Mouse (Mus musculus) layer of hippocampus, adult 8-10 months (tissue): ENCODE measurements around the gene Atp2c2. TPM values are rescaled to one million over a fixed set of nuclear protein-coding genes. Genes with fewer than 3 reads are reported as not detected.

Experiments
- DNase-seq, 2 experiments: peaks; one replicate each; pipeline ENCODE4 v3.0.0; 2022; ENCODE audit warnings: low spot score in 2 of 2
- total RNA-seq, 4 experiments: library from RNA; stranded (reverse); gene quantifications; 2 replicates each; pipeline ENCODE4 v1.2.4; 2022

Atp2c2 gene
- total RNA-seq, 4 experiments from 2014 or later, result 1.9 to 2.4 (median 2.2) TPM

DNA sequence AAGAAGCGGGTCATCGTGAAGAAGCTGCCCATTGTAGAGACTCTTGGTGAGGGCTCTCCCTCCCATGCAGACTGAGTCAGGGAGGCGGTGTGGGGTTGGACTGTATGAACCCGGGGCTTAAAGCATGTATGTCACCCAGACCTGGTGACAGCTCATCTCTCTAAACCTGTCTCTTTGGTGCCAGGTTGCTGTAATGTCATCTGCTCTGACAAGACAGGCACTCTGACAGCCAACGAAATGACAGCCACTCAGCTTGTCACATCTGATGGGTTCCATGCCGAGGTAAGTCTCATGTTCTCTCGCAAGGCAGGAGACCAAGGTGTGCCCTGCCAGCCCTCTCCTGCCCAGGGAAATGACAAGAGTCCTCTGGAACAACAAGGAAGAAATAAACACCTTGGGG lies 42.6 kb downstream of the Atp2c2 start:
- DNase-seq, result no peak

DNA sequence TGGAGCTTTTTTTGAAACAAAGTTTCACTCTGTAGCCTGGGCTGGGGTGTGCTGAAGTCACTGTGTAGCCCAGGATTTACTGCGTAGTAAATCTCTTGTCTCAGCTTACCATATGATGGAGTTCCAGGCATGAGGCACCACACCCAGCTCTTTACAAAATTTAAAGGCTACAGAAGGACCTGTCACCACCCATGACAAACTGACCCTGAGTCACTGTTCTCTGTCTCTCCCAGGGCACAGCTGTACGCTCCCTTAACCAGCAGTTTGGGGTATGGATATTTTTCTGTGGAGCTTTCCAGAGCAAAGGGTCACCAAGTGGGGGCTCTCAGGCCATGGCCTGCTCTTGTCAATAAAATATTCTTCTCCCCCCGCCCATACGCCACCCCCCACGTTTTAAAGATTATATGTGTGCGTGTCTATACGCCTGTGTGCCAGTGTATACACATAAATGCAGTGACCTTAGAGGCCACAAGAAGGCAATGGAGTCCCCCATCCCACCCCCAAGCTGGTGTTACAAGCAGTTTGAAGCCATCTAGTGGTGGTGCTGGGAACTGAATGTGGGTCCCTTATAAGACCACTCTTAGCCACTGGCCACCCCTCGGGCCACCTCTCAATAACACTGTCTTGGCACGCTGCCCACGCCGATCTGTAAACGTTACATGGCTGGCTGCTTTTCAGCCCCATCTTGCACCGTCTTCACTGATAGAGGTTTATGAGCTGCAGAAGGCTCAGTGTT lies 43.6 kb downstream of the Atp2c2 start:
- peak in 1 of 2 experiments; percentile 20 for DNase-seq

DNA sequence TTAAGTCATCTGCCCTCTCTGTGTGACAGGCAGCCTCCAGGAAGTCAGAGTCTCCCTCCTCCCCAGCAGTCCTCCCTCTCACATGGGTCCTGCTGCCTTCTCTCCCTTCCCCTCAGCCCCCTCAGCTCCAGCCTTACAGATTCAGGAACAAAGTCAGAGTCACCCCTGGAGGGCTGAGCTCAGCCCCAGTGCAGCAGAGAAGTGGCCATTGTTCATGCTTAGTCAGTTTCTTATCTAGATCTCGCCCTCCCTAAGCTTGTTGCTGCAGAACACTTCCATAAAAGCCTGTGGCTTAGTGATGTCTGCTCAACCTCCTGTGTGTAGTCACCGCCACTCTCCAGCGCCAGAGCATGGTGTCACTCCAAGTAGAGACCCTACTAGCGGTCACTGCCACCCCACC lies 44.8 kb downstream of the Atp2c2 start:
- DNase-seq, result no peak

DNA sequence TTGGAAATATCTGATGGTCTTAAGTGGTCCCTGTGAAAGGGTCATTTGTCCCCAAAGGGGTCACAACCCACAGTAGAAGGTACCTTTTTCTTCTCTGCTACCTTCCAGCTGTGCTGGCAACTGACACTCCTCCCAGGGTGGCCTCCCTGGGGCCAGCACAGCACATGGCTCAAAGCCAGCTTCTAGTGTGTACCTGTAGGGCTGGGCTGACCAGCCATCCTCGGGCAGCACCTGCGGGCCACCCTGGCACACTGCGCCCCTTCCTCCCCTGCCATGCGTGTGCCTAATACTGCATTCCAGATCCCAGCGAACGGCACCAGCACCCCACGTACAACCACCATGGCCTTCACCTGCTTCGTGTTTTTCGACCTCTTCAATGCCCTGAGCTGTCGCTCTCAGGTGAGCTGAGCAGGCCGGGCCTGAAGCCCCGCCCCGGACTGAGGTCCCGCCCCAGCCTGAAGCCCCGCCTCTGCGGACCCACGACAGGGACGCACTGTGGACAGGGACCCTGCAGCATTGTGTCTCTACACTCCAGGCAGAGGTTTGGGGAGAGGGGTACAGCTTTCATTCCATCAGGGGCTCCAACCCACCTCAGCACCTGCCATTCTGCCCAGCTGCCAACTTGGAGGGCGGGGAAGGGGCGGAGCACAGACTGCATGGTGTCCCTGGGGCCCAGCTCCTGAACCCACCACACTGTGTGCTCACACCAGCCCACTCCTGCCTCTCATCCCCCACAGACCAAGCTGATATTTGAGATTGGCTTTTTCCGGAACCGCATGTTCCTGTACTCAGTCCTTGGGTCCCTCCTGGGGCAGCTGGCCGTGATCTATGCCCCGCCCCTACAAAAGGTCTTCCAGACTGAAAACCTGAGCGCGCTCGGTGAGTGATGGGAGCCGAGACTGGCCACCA lies 55.7 kb downstream of the Atp2c2 start:
- no peak for DNase-seq

DNA sequence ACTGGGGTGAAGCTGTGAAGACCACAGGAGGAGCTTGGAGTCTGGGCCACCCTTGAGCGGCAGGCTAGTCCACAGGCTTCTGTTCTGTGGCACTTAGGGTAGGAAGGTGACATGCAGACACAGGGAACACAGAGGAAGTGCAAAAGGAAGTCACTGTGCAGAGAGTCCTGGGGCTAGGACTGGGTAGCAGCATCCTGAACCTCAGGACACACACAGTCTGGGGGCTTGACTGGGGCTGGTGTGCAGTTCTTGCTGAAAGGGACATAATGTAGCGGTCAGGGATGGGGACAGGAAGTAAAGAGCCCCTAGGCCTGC lies 56.3 kb downstream of the Atp2c2 start:
- no peak for DNase-seq

DNA sequence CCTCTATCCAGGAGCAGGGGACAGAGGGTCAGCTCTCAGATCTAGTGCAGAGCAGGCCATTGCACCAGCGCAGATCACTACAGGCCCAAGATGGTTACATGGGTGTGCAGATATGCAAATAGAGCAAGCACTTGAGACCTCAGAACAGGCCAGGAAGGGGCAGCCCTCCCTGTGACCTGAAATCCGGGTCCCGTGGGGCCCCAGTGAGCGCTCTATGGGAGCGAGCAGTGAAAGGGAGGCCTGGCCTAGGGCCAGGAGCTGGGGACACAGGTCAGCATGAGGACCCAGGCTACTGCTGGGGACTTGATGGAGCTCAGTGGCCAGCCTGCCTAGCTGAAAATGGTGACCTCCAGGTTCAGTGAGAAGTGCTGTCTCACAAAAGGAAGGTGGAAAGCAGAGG lies 56.7 kb downstream of the Atp2c2 start:
- DNase-seq, result no peak

DNA sequence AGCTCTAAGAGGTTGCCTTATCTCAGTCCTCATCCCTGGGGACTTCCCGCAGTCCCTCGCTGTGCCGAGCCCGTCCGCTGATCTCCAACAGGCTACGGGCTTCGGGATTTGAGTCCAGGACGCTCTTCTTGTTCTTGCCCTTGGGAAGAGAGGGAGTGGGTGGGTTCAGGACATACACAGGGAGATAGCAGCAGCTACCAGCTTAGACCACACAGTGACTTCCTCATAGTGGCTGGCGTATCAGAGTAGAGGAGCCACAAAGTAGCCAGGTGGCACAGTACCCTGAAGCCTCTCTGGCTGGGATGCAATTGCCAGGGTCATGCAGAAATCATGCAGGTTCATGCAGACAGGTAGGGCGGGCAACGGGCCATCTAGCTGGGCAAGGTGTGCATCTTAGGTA lies 61.9 kb downstream of the Atp2c2 start:
- DNase-seq, result no peak

DNA sequence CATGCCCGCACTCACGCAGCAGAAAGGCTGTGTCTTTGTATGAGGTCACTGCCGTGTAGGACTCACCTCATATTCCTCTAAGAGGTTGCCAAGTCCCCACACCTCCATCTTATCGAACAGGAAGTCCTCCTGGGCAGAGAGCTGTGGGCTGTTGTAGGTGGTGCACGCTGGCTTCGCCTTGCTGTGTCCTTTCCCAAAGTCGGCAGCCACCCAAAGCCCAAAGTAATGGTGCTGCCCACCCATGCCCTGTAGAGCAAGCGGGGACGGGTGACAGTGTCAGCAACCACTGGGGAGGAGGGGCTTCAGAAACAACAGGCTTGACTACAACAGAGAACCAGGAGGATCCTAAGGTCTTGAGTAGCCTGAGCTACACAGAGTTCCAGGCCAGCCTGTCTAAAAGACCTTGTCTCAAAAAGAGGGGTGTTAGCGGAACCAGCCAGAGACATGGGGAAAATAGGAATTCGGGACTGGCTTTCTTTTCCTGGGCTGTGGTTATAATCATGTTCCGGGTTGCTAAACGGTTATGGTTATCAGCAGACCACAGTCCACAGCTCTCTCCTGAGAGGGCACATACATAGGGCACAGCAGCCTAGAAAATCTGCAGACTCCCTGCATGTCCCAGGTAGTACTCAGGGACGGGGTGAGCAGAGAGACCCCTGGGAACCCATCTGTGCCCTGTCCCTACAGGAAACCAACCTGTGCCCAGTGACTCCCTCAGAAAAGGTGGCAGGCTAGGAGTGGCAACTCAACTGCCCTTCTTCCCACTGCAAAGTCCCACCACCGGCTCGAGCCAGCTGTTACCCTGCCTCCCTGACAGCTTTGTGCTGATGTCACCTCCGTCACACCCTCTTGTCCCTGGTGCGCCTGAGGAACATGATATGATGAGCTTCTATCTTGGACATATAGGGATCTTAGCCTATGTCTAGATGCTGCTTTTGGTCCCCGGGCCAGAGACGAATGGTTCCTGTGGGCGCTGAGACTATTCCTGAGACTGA lies 62.7 kb downstream of the Atp2c2 start:
- DNase-seq, result no peak

DNA sequence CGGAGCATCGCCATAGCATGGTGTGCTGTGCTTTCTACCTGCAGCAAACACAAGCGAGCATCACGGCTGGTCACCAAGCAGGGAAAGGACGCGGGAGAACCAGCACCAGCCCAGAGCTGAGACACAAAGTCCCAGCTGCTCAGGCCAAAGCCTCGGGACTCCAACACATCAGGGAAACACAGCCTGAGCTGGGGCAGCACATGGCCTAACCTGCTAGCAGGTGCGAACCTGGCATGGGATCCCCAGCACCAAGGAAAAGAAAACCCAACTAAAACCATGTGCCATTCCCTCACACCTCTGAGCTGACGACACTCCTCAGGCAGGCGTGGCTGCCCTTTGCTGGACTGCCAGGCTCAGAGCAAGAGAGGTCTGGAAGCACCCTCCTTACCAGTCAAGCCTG lies 65.5 kb downstream of the Atp2c2 start:
- no peak for DNase-seq

DNA sequence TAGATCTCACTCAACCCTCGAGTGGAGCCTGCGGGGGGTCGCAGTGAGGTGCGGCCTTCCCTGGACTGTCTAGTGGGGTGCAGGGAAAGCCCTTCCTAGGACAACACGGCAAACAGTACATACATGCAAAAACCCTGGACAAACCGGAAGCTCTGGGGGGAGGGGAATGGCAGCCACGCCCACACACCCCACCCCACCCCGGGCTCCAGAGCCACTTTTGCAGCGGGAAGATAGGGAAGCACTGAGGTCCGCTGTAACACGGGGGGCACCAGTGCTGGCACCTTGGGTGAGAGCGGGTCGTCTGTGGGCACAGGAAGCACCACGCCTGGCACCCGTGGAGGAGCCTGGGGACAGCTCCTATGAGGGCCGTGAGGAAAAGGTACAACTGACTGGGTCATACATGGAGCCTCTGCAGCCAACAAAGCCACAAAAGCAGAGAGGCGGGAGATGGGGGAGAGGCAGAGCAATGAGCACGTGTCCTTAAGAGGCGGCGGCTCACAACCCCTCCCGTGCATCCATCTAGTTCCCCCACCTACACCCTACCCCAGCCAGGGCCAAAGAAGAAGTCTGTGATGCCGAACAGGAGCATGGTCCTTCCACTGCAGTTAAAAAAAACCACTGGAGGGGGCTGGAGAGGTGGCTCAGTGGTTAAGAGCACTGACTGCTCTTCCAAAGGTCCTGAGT lies 66.1 kb downstream of the Atp2c2 start:
- DNase-seq, result no peak

DNA sequence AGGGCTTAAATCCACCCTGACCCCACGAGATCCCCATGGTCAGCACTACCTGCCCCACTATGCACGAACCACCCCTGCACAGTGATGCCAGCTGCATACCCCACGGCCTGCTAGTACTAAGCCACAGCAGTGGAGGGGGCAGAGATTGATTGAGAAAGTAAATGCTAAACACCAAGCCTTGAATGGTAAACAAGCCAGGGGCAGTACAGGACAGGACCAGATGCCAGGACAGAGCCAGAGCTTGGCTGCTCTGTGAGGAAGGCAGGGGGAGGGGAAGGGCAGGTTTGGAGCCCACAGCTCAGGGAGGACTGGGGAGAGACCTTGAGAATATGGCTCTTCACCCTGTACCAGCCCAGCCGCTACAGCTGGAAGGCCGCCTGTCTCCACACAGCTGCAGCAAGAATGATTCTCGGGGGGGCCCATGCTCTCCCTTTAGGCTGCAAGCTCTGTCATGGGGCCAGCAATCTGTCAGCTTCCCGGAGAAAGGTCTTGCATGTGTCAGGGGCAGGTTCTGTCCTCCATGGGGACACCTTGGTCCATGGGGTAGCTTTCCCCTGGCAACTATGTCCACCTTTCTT lies 76.9 kb downstream of the Atp2c2 start:
- DNase-seq, result no peak

DNA sequence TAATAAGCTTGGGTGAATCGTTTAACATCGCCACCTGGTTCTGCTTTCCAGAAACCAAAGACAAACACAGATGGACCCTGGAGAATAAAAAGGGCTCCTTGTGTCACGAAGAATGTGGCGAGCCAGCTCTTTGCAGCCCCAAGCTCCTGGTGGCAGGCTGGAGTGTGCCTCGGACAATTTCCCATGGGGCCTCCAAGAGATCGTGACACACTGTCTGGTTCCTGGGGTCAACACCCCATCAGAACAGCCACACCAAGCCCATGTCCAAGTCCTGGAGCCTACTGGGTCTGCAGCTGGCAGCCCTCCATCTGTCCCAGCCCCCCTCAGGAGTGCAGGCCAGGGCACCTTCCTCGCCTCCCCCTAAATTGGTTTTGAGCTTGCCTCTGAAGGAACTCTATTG lies 78.0 kb downstream of the Atp2c2 start:
- peak in 1 of 2 experiments; percentile 32 for DNase-seq

DNA sequence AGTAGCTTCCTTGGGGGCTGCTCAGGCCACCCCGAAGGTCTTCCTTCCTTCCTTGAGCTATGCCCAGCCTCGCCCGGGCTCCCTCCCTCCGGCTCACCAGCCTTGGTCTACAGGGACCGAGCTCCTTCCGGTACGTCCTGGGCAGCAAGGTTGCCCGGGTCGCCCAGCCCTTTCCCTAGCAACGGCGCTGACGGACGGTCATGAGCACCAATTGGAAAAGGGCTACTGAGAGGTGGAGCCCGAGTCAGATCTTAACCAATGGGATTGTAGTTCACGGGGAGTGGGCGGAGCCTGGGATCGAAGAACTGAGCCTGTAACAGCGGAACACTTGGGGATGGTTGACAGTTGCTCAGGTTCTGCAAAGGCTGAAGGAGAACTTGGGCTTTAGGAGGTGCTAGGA lies 78.5 kb downstream of the Atp2c2 start, which contains the start of gene Tldc1:
Tldc1 (minus strand) TSS at position 154 of the 400 bp plus-strand sequence.
- DNase-seq, result peak; percentile 98 to 99

DNA sequence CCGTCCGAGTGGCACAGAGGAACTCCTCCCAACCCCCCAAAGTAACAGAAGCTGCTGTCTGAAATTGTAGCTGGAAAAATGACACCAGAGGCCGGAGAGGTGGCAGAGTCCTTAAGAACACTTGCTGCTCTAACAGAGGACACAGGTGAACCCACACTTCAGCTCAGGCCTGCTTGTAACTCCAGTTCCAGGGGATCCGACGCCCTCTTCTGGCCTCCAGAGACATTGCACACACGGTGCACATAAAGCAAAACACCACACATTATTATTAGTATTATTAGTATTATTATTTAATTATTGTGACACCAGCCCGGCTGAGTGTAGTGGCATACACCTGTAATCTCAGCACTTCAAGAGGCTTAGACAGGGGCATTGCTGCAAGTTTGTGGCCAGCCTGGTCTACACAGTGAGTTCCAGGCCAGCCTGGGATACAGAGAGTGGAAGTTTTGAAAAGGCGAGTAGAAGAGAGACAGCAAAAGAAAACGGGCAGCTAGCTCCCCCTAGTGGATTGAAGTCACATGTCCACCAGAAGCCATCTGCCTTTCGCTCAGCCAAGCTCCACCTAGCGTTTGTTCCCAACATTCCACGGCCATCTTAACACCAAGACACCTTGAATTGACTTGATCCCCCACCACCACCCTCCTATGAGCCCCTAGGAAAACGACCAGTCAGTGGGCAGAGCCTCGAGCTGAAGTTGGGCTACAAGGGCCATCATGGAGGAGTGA lies 79.4 kb downstream of the Atp2c2 start:
- peak; percentile 72 to 89 for DNase-seq

DNA sequence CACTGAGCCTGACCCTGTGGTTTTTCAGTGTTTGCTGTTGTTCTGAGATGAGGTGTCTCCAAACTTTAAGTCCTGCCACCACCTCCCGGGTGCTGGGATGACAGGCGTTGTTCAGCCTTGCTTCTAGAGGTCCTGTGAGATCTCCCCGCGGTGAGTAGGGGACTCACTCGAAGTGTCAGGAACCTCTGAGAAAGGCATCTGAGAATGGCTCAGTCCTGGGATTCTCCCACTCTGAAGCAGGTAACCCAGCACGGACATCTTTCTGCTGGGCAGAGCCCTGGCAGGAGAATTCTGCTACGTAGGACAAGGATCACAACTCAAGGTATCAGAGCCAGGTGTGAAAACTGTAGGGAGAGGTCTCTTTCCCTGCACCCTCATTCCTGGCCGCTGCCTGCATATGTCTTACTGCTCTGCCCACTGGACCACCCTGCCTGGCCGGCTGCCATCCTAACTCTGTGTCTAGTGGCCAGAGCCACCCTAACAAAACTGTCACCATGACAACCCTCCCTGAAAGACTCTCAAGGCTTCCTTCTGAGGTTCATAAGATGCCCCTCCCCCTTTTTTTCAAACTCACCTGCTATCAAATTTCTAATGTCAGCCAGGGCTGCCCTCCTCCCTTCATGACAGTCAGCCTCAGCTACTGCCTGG lies 80.7 kb downstream of the Atp2c2 start:
- DNase-seq, result no peak

DNA sequence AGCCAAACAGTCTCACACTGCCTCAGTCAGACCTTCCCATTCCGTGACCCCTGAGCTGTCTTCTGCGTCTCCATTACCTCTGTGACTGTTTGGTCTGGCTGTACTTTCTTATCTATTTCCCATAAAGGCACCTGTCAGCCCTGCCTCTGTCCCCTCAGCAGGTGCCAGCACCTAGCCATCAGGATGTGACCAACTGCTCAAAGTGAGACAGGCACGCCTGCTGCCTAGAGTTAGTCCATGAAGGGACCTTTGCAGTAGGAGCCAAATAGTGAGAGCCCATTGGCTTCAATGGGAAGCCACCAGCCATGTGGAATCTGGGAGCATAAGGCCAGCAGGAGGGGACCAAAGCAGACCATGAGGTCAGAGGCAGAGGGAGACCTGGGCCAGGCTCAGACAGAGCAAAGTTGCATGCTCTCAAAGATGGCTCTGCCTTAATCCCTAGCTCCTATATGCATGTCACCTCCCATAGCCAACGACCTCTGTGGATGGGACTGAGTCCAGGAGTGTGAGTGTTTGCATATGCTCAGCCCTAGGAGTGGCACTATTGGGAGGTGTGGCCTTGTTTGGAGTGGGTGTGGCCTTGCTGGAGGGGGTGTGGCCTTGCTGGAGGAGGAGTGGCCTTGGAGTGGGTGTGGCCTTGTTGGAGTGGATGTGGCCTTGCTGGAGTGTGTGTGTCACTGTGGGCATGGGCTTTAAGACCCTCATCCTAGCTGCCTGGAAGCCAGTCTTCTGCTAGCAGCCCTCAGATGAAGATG lies 81.5 kb downstream of the Atp2c2 start:
- DNase-seq, result no peak

DNA sequence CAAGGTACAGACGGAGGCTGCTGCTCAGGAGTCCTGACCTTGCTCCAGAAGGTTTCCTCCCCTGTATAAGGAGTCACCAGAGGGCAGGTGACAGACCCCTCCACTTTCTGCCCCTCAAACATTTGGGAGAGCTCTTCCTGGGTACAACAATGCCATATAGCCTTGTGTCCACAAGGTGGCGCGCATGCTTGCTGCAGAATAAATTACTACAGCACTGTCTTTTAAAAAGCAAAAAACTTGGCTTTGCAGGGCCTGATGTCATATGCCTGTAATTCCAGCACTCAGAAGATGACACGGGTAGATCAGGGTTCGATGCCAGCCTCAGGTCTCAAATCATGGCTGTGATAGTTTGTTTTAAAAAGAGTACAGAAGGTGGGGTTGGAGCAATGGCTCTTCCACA lies 82.9 kb downstream of the Atp2c2 start:
- peak; percentile 62 to 85 for DNase-seq

DNA sequence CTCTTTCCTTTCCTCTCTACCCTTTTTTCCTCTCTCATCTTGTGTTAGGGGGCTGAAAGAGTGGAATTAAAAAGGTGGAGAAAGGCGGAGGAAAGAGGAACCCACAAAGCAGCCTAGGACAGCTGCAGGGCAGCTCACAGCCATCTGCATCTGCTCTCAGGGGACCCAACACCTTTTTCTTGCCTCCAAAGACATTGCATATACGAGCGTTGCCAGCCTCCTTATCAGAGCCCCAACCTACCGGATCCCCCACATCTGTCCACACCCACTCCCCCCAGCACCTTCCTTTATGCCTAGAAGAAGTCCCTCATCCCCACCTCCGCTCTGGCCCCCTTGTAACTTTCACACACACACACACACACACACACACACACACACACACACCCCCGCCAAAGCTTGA lies 83.8 kb downstream of the Atp2c2 start:
- no peak for DNase-seq

DNA sequence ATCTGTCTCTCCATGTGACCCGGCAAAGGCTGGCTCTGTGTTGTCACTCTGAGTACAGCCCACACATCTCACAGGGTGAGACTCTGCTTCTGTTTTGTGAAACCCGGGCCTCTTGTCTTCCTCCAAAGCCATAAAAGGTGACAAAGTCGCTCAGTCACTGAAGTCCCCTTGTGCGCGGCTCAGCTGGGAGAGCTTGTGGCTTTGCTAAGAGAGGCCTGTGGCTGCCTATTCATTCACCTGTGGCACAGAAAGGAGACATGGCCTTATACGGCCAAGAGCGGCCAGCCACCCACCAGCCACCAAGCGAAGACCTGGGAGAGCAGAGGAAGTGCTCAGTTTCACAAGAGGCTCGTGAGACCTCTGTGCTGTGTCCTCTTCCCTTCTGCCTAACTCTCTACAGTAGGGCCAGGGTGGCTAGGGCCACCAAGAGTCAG lies 84.3 kb downstream of the Atp2c2 start:
- DNase-seq, result no peak
